In the genomic region with DNA sequence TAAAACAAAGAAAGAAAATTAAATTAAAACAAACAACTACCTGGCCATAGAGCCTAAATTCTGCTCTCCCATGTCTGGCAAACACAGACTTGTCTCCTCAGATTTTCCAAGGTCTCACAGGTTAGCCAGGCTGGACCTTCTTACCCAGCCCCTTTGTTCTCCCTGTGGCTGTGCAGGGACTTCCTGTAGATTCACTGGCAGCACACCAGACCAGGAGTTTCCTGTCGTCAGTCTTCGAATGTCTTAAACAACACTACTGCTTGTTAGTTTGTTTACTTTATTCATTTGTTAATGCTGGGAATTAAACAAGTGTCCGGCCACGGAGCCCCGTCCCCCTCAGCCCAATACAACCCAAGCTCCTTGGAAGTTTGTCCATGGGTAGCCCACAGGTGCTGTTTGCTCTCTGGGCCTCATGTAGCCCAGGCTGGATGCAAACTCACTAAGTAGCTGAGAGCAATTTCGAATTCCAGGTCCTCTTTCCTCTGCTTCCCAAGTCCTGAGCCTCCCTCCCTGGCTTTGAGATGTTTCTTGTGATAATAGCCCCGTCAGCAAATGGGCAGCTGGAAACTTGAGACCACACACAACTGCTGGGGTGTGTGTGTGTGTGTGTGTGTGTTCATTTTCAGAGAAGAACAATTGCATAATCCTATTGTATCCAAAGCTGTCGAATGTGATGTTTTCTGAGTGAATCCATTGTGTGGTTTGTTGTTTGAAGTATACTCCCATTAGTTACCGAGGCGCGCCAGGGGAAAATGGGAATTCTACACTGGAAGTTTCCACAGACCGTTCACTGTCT, we compare ENCODE assay signal across 13 mouse cellular contexts. TPM values are rescaled to one million over a fixed set of nuclear protein-coding genes. Genes with fewer than 3 reads are reported as not detected.
A peak's percentile ranks its signal among the peaks of the same experiment; 100 is the strongest.
DNase-seq lines count a peak whose midpoint lies in the region; ATAC-seq and TF ChIP-seq lines count a peak whose summit lies in the region.
"Had no signal": no experiment of that assay in that cellular context is flagged by ENCODE, and none has a peak within 500 bp of the region (broad histone marks: within the 10 kb centered on the region; RNA-seq: fewer than 3 reads in every experiment).

No protein-coding gene starts in this region.

- H3K9me3 ChIP-seq in heart, embryonic 10.5 days: no peaks in the 10 kb centered on the region
- no peaks in the 10 kb centered on the region for H3K9me3 ChIP-seq in limb, embryonic 12.5 days

- 0 out of 2 replicates have a peak, but pooled peaks cover 4% of the 10 kb centered on the region for H3K4me1 ChIP-seq in heart, embryonic 10.5 days
- H3K4me1 ChIP-seq in brown adipose tissue, adult 24 weeks (ENCODE audit: control insufficient read depth, insufficient read depth, insufficient read length, low read length): peaks cover 2% of the 10 kb centered on the region; the same call in 1 of the 2 replicates
- H3K4me1 ChIP-seq in limb, embryonic 12.5 days (replicated peaks): peaks cover 3% of the 10 kb centered on the region; the same call in 1 of the 2 replicates

- TF ChIP-seq CTCF in layer of hippocampus, adult 2 months (conservative IDR thresholded peaks at IDR 0.05): no peak

- no peaks in the 10 kb centered on the region for H3K27me3 ChIP-seq in heart, embryonic 10.5 days (ENCODE audit: insufficient read depth, poor library complexity, severe bottlenecking)
- no peaks in the 10 kb centered on the region for H3K27me3 ChIP-seq in limb, embryonic 12.5 days
- H3K27me3 ChIP-seq: Patski had no signal

- H3K4me2 ChIP-seq in limb, embryonic 12.5 days: no peak overlapping the region

- WGBS in heart, embryonic 10.5 days: 51% methylated on average over 12 of the region's 12 CpGs
- 62% methylated on average over 12 of the region's 12 CpGs for WGBS in limb, embryonic 12.5 days

- H3K36me3 ChIP-seq in heart, embryonic 10.5 days: no peaks in the 10 kb centered on the region
- no peaks in the 10 kb centered on the region for H3K36me3 ChIP-seq in limb, embryonic 12.5 days

- H3K27ac ChIP-seq in heart, embryonic 10.5 days: peak overlapping the region; percentile 36; the same call in 1 of the 2 replicates
- H3K27ac ChIP-seq in layer of hippocampus, adult 2 months: peak overlapping the region; percentile 36; the same call in 1 of the 2 replicates
- H3K27ac ChIP-seq in brown adipose tissue, adult 24 weeks (replicated peaks; ENCODE audit: low read depth, low read length): peak overlapping the region; percentile 47; the same call in 1 of the 2 replicates
- H3K27ac ChIP-seq in limb, embryonic 12.5 days: peak overlapping the region; percentile 45; the same call in 1 of the 2 replicates

- ATAC-seq in limb, embryonic 12.5 days (ENCODE audit: insufficient number of reproducible peaks, insufficient read depth, low FRiP score, low TSS enrichment, low read depth): no peak
- ATAC-seq: liver, postnatal 0 days; Patski had no signal

- intact Hi-C loops in heart, postnatal 25 days (cut with DNase I): no loop called here

- DNase-seq in heart, embryonic 10.5 days (ENCODE audit: low spot score): no peak
- DNase-seq in heart, postnatal 25 days (ENCODE audit: low spot score): no peak
- DNase-seq in layer of hippocampus, adult 2 months (ENCODE audit: low spot score in 2 of 2): no peak
- DNase-seq in layer of hippocampus, postnatal 10 days (ENCODE audit: low spot score in 2 of 2): no peak
- DNase-seq in spleen, adult 12 weeks (ENCODE audit: low spot score): no peak
- DNase-seq in cerebellum, postnatal 10 days: no peak
- DNase-seq: adrenal gland, adult 8-10 months; cerebellum, adult 11 months; liver, postnatal 0 days; thymus, postnatal 14 days had no signal

- no peak overlapping the region for H3K9ac ChIP-seq in limb, embryonic 12.5 days (replicated peaks)
- H3K9ac ChIP-seq: liver, postnatal 0 days had no signal

- H3K4me3 ChIP-seq in heart, embryonic 10.5 days: no peak overlapping the region
- H3K4me3 ChIP-seq in layer of hippocampus, adult 2 months: no peak overlapping the region
- H3K4me3 ChIP-seq in brown adipose tissue, adult 24 weeks (ENCODE audit: insufficient read depth, low read depth, low read length): no peak overlapping the region
- H3K4me3 ChIP-seq in limb, embryonic 12.5 days (replicated peaks): no peak overlapping the region

RNA-seq across cellular contexts. Expression of a gene that starts 11.7 kb away (rescaled TPM):
- 13.0 and 21.5 TPM in 2 replicates for polyA plus RNA-seq in heart, embryonic 10.5 days (2016; fragmentation: Nextera tagmentation; extraction: Ambion mirVana)
- 10 to 100 TPM; 16.2 to 35.4 TPM for total RNA-seq in heart, postnatal 25 days (2021)
- total RNA-seq in layer of hippocampus, adult 2 months (2021): 10 to 100 TPM; 23.3 to 23.6 TPM
- total RNA-seq in layer of hippocampus, postnatal 10 days (2021): 1 to 10 TPM; 7.4 to 8.6 TPM
- 9.6 and 11.2 TPM in 2 replicates for polyA plus RNA-seq in brown adipose tissue, adult 24 weeks (2012; ENCODE audit: insufficient read depth, insufficient read length, missing spikeins)
- polyA plus RNA-seq in limb, embryonic 12.5 days (2016; fragmentation: Nextera tagmentation; extraction: Ambion mirVana): 9.8 and 10.5 TPM in 2 replicates
